24 mouse cellular contexts compared by ENCODE assay signal in genomic region chr1:164419401-164419800, GRCm38 (mm10). TPM values are rescaled to one million over a fixed set of nuclear protein-coding genes. Genes with fewer than 3 reads are reported as not detected.
A peak's percentile ranks its signal among the peaks of the same experiment; 100 is the strongest.
DNase-seq lines count a peak whose midpoint lies in the region; ATAC-seq and TF ChIP-seq lines count a peak whose summit lies in the region.
"Had no signal": no experiment of that assay in that cellular context is flagged by ENCODE, and none has a peak within 500 bp of the region (broad histone marks: within the 10 kb centered on the region; RNA-seq: fewer than 3 reads in every experiment).

No protein-coding gene starts in this region.

- H3K4me3 ChIP-seq in intestine, embryonic 15.5 days (replicated peaks) = no peak overlapping the region
- H3K4me3 ChIP-seq in intestine, postnatal 0 days (ENCODE audit: low read depth, low read length) = no peak overlapping the region
- no peak overlapping the region for H3K4me3 ChIP-seq in myocyte
- H3K4me3 ChIP-seq: heart, embryonic 12.5 days; heart, embryonic 15.5 days; hindbrain, embryonic 10.5 days; hindbrain, embryonic 13.5 days had no signal

- H3K9me3 ChIP-seq in intestine, embryonic 15.5 days = no peaks in the 10 kb centered on the region
- H3K9me3 ChIP-seq in intestine, postnatal 0 days (ENCODE audit: control insufficient read depth) = no peaks in the 10 kb centered on the region
- H3K9me3 ChIP-seq: heart, embryonic 12.5 days; heart, embryonic 15.5 days; hindbrain, embryonic 10.5 days; hindbrain, embryonic 13.5 days had no signal

- peak; percentile 62 for DNase-seq in NIH3T3 (ENCODE audit: low read depth)
- no peak for DNase-seq in cerebellum, adult 11 months
- no peak for DNase-seq in kidney, adult 11 months
- DNase-seq: adrenal gland, adult 8-10 months; adrenal gland, postnatal 25 days; cerebellum, adult 18-20 months; cerebellum, adult 9-10 months; cerebellum, postnatal 14 days; forebrain, postnatal 0 days; gastrocnemius, postnatal 25 days; heart, adult 18-20 months; heart, postnatal 10 days; heart, postnatal 36 days had no signal

- TF ChIP-seq CTCF in intestine, postnatal 0 days (IDR thresholded peaks at IDR 0.05; ENCODE audit: low read depth) = no peak

- no peaks in the 10 kb centered on the region for H3K27me3 ChIP-seq in intestine, embryonic 15.5 days (replicated peaks)
- H3K27me3 ChIP-seq in intestine, postnatal 0 days (replicated peaks; ENCODE audit: control insufficient read depth, insufficient read depth, low read length) = no peaks in the 10 kb centered on the region
- no peaks in the 10 kb centered on the region for H3K27me3 ChIP-seq in myocyte (ENCODE audit: control insufficient read depth, insufficient read depth, insufficient read length)
- H3K27me3 ChIP-seq: heart, embryonic 12.5 days; heart, embryonic 15.5 days; hindbrain, embryonic 13.5 days had no signal

- H3K9ac ChIP-seq in intestine, embryonic 15.5 days = no peak overlapping the region
- H3K9ac ChIP-seq in intestine, postnatal 0 days (ENCODE audit: low read depth, low read length) = no peak overlapping the region
- H3K9ac ChIP-seq: forebrain, postnatal 0 days; heart, embryonic 12.5 days; heart, embryonic 15.5 days; hindbrain, embryonic 13.5 days had no signal

- TF ChIP-seq POLR2A in myocyte (IDR thresholded peaks at IDR 0.05; ENCODE audit: insufficient read length, low read depth) = no peak

- 0 out of 2 replicates have a peak overlapping the region, but pooled peaks have one; percentile 1 for H3K27ac ChIP-seq in intestine, embryonic 15.5 days
- H3K27ac ChIP-seq in intestine, postnatal 0 days (ENCODE audit: low read depth, low read length) = no peak overlapping the region
- H3K27ac ChIP-seq: heart, embryonic 15.5 days; hindbrain, embryonic 10.5 days; hindbrain, embryonic 13.5 days had no signal

- no peak for ATAC-seq in intestine, embryonic 15.5 days
- no peak for ATAC-seq in intestine, postnatal 0 days
- ATAC-seq: activated CD4-positive, CD25-positive, alpha-beta regulatory T cell, adult 4 months; CD4-positive, CD25-positive, alpha-beta regulatory T cell, adult 4 months; forebrain, embryonic 14.5 days; forebrain, postnatal 0 days; hindbrain, embryonic 16.5 days had no signal

- no peaks in the 10 kb centered on the region for H3K79me2 ChIP-seq in myocyte (ENCODE audit: control insufficient read depth, insufficient read depth)

- no peaks in the 10 kb centered on the region for H3K36me3 ChIP-seq in intestine, embryonic 15.5 days
- H3K36me3 ChIP-seq in intestine, postnatal 0 days (ENCODE audit: control insufficient read depth, insufficient read depth) = no peaks in the 10 kb centered on the region
- no peaks in the 10 kb centered on the region for H3K36me3 ChIP-seq in myocyte (ENCODE audit: control insufficient read depth, insufficient read depth)
- H3K36me3 ChIP-seq: heart, embryonic 12.5 days; heart, embryonic 15.5 days; hindbrain, embryonic 13.5 days had no signal

- no peaks in the 10 kb centered on the region for H3K4me1 ChIP-seq in intestine, embryonic 15.5 days (replicated peaks)
- H3K4me1 ChIP-seq in intestine, postnatal 0 days (replicated peaks; ENCODE audit: control insufficient read depth, insufficient read depth, low read length) = no peaks in the 10 kb centered on the region; the same call in 1 of the 2 replicates
- H3K4me1 ChIP-seq: hindbrain, embryonic 10.5 days; hindbrain, embryonic 13.5 days had no signal

- no peak overlapping the region for H3K4me2 ChIP-seq in intestine, embryonic 15.5 days (replicated peaks)
- H3K4me2 ChIP-seq in intestine, postnatal 0 days (replicated peaks; ENCODE audit: low read depth) = no peak overlapping the region
- peak overlapping the region; percentile 47 for H3K4me2 ChIP-seq in myocyte (ENCODE audit: low read depth)
- H3K4me2 ChIP-seq: heart, embryonic 12.5 days; heart, embryonic 15.5 days; hindbrain, embryonic 13.5 days had no signal

- no peak overlapping the region for H3ac ChIP-seq in myocyte (ENCODE audit: control insufficient read depth, insufficient read length)

- WGBS in intestine, embryonic 15.5 days = 45% methylated on average over 8 of the region's 8 CpGs
- 41% methylated on average over 8 of the region's 8 CpGs for WGBS in intestine, postnatal 0 days

TF ChIP-seq in myocyte, 11 proteins besides CTCF, POLR2A, EP300 and RAD21:
- no peak for TF ChIP-seq CEBPB (IDR thresholded peaks at IDR 0.05; ENCODE audit: insufficient read depth, poor library complexity, severe bottlenecking)
- TF ChIP-seq TCF3 (IDR thresholded peaks at IDR 0.05; ENCODE audit: insufficient read length, low read depth) = no peak
- TF ChIP-seq MAX (IDR thresholded peaks at IDR 0.05; ENCODE audit: low read depth) = no peak
- TF ChIP-seq SRF (IDR thresholded peaks at IDR 0.05; ENCODE audit: control insufficient read depth, insufficient read length, low read depth) = no peak
- TF ChIP-seq MYOG (IDR thresholded peaks at IDR 0.05; ENCODE audit: control insufficient read depth in 1 of 3, insufficient read depth in 1 of 3, insufficient read length in 2 of 3, low read depth in 2 of 3) = no peak
- no peak for TF ChIP-seq E2F4 (IDR thresholded peaks at IDR 0.05; ENCODE audit: insufficient read depth)
- TF ChIP-seq TCF12 (IDR thresholded peaks at IDR 0.05; ENCODE audit: insufficient read depth, poor library complexity, severe bottlenecking) = no peak
- TF ChIP-seq REST (IDR thresholded peaks at IDR 0.05; ENCODE audit: insufficient read depth, insufficient read length) = no peak
- no peak for TF ChIP-seq USF1 (IDR thresholded peaks at IDR 0.05; ENCODE audit: low read depth)
- TF ChIP-seq MYOD1 (IDR thresholded peaks at IDR 0.05; ENCODE audit: control insufficient read depth in 1 of 3, insufficient read length in 2 of 3, low read depth in 2 of 3) = no peak
- TF ChIP-seq POLR2AphosphoS2 (IDR thresholded peaks at IDR 0.05; ENCODE audit: insufficient read length, low read depth) = no peak

RNA-seq across cellular contexts. Expression of gene Atp1b1, which starts 38.8 kb away (rescaled TPM):
- 203 TPM in 2 replicates for polyA plus RNA-seq in intestine, embryonic 15.5 days (2015; fragmentation: Nextera tagmentation; extraction: Ambion mirVana)
- polyA plus RNA-seq in intestine, postnatal 0 days (2015; fragmentation: Nextera tagmentation; extraction: Ambion mirVana) = 227 and 233 TPM in 2 replicates
- polyA plus RNA-seq in myocyte (2012; fragmentation: generic; extraction: Trizol) = 34.7 TPM
